Mouse (Mus musculus): Measurements from ENCODE around the gene Plxnc1. TPM values are rescaled to one million over a fixed set of nuclear protein-coding genes. Genes with fewer than 3 reads are reported as not detected.

Plxnc1 gene
- total and polyA plus RNA-seq, 2 experiments from 2014 or later = 1.4 to 9.4 TPM

DNA sequence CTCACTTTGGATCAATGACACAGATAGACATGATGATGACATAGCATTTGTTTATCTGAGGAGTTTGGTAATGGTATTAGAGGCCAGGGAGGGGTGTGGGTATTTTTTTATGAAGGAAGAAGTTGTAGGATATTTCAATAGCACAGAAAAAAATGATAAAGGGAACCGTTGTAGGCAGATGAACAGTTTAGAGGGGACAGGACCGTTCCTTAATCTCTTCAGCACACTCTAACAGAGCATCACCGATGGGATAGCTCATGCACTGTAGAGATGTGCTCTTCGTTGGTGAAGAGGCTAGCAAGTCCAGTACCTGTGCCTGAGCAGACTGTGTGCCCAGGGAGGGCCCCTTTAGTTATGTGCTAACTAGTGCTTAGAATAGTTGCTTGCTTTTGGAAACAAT, 165.3 kb downstream of the Plxnc1 start:
- ATAC-seq (ENCODE audit: insufficient read depth, low read depth) (no peak), DNase-seq (ENCODE audit: low spot score) (no peak)
- no peaks in the 10 kb centered on the region for H3K27me3 ChIP-seq (ENCODE audit: control insufficient read depth, insufficient read depth, low read length)
- no peak overlapping the region for H3K4me2 ChIP-seq (ENCODE audit: low read depth, low read length)
- no peaks in the 10 kb centered on the region for H3K4me1 ChIP-seq (ENCODE audit: control insufficient read depth, insufficient read depth)
- no peak overlapping the region for H3K4me3 ChIP-seq (ENCODE audit: low read depth, low read length)
- 91% methylated on average over 4 of the region's 4 CpGs for WGBS
- H3K9ac ChIP-seq (replicated peaks; ENCODE audit: low read depth, low read length) = no peak overlapping the region
- H3K36me3 ChIP-seq (replicated peaks; ENCODE audit: control insufficient read depth, insufficient read depth, low read length) = peaks cover 4% of the 10 kb centered on the region; the same call in 1 of the 2 replicates
- H3K9me3 ChIP-seq (replicated peaks; ENCODE audit: control insufficient read depth, low read length) = no peaks in the 10 kb centered on the region
- H3K27ac ChIP-seq (ENCODE audit: low read depth) = no peak overlapping the region
- no peak for TF ChIP-seq EP300 (IDR thresholded peaks at IDR 0.05; ENCODE audit: low read depth)
- TF ChIP-seq CTCF (IDR thresholded peaks at IDR 0.05; ENCODE audit: low read depth) = no peak

GRCm38 (mm10) chr10:94777576-94777975, 167.1 kb downstream of the Plxnc1 start:
- H3K9me3 ChIP-seq (replicated peaks; ENCODE audit: control insufficient read depth, low read length) = no peaks in the 10 kb centered on the region
- H3K36me3 ChIP-seq (replicated peaks; ENCODE audit: control insufficient read depth, insufficient read depth, low read length) = peaks cover 4% of the 10 kb centered on the region; the same call in 1 of the 2 replicates
- no peaks in the 10 kb centered on the region for H3K4me1 ChIP-seq (ENCODE audit: control insufficient read depth, insufficient read depth)
- no peaks in the 10 kb centered on the region for H3K27me3 ChIP-seq (ENCODE audit: control insufficient read depth, insufficient read depth, low read length)
- TF ChIP-seq CTCF (IDR thresholded peaks at IDR 0.05; ENCODE audit: low read depth) = no peak
- TF ChIP-seq EP300 (IDR thresholded peaks at IDR 0.05; ENCODE audit: low read depth) = no peak
- ATAC-seq (ENCODE audit: insufficient read depth, low read depth) (no peak), DNase-seq (ENCODE audit: low spot score) (no peak)
- no peak overlapping the region for H3K4me3 ChIP-seq (ENCODE audit: low read depth, low read length)
- H3K4me2 ChIP-seq (ENCODE audit: low read depth, low read length) = no peak overlapping the region
- no peak overlapping the region for H3K27ac ChIP-seq (ENCODE audit: low read depth)
- 83% methylated on average over 3 of the region's 3 CpGs for WGBS
- no peak overlapping the region for H3K9ac ChIP-seq (replicated peaks; ENCODE audit: low read depth, low read length)

GRCm38 (mm10) chr10:94771496-94771895, 173.1 kb downstream of the Plxnc1 start:
- H3K36me3 ChIP-seq (replicated peaks; ENCODE audit: control insufficient read depth, insufficient read depth, low read length) = 0 out of 2 replicates have a peak, but pooled peaks cover 4% of the 10 kb centered on the region
- H3K27ac ChIP-seq (ENCODE audit: low read depth) = no peak overlapping the region
- H3K4me3 ChIP-seq (ENCODE audit: low read depth, low read length) = no peak overlapping the region
- TF ChIP-seq CTCF (IDR thresholded peaks at IDR 0.05; ENCODE audit: low read depth) = no peak
- TF ChIP-seq EP300 (IDR thresholded peaks at IDR 0.05; ENCODE audit: low read depth) = no peak
- H3K4me2 ChIP-seq (ENCODE audit: low read depth, low read length) = no peak overlapping the region
- no peaks in the 10 kb centered on the region for H3K4me1 ChIP-seq (ENCODE audit: control insufficient read depth, insufficient read depth)
- no peak overlapping the region for H3K9ac ChIP-seq (replicated peaks; ENCODE audit: low read depth, low read length)
- 43% methylated on average over 3 of the region's 3 CpGs for WGBS
- no peaks in the 10 kb centered on the region for H3K9me3 ChIP-seq (replicated peaks; ENCODE audit: control insufficient read depth, low read length)
- H3K27me3 ChIP-seq (ENCODE audit: control insufficient read depth, insufficient read depth, low read length) = no peaks in the 10 kb centered on the region
- DNase-seq (ENCODE audit: low spot score) (no peak), ATAC-seq (ENCODE audit: insufficient read depth, low read depth) (no peak)

- DNase-seq (ENCODE audit: low spot score) (no peak), ATAC-seq (ENCODE audit: insufficient read depth, low read depth) (no peak)
- Histone ChIP-seq H3K9ac (replicated peaks; ENCODE audit: low read depth, low read length) (no peak overlapping the region), H3K9me3 (replicated peaks; ENCODE audit: control insufficient read depth, low read length) (no peaks in the 10 kb centered on the region), H3K4me2 (ENCODE audit: low read depth, low read length) (no peak overlapping the region), H3K4me1 (ENCODE audit: control insufficient read depth, insufficient read depth) (no peaks in the 10 kb centered on the region), H3K36me3 (replicated peaks; ENCODE audit: control insufficient read depth, insufficient read depth, low read length) (peaks cover 13% of the 10 kb centered on the region), H3K27ac (ENCODE audit: low read depth) (no peak overlapping the region), H3K4me3 (ENCODE audit: low read depth, low read length) (no peak overlapping the region), H3K27me3 (ENCODE audit: control insufficient read depth, insufficient read depth, low read length) (no peaks in the 10 kb centered on the region)
- TF ChIP-seq CTCF (IDR thresholded peaks at IDR 0.05; ENCODE audit: low read depth) = no peak
- no peak for TF ChIP-seq EP300 (IDR thresholded peaks at IDR 0.05; ENCODE audit: low read depth)
- 71% methylated on average over 2 of the region's 2 CpGs for WGBS
Observed at GRCm38 (mm10) chr10:94747011-94747410, 197.6 kb downstream of the Plxnc1 start.

- 96% methylated on average over 3 of the region's 3 CpGs for WGBS
- Histone ChIP-seq H3K27me3 (ENCODE audit: control insufficient read depth, insufficient read depth, low read length) (no peaks in the 10 kb centered on the region), H3K4me1 (ENCODE audit: control insufficient read depth, insufficient read depth) (0 out of 2 replicates have a peak, but pooled peaks cover 3% of the 10 kb centered on the region), H3K36me3 (replicated peaks; ENCODE audit: control insufficient read depth, insufficient read depth, low read length) (0 out of 2 replicates have a peak, but pooled peaks cover 3% of the 10 kb centered on the region), H3K4me2 (ENCODE audit: low read depth, low read length) (no peak overlapping the region), H3K9me3 (replicated peaks; ENCODE audit: control insufficient read depth, low read length) (no peaks in the 10 kb centered on the region), H3K27ac (ENCODE audit: low read depth) (no peak overlapping the region), H3K9ac (replicated peaks; ENCODE audit: low read depth, low read length) (no peak overlapping the region), H3K4me3 (ENCODE audit: low read depth, low read length) (no peak overlapping the region)
- no peak for DNase-seq (ENCODE audit: low spot score)
- no peak for ATAC-seq (ENCODE audit: insufficient read depth, low read depth)
- TF ChIP-seq EP300 (IDR thresholded peaks at IDR 0.05; ENCODE audit: low read depth) = no peak
- TF ChIP-seq CTCF (IDR thresholded peaks at IDR 0.05; ENCODE audit: low read depth) = no peak
Observed at GRCm38 (mm10) chr10:94741459-94741858, 203.2 kb downstream of the Plxnc1 start.

Data from heart, postnatal 0 days (tissue).